Mouse (Mus musculus): Measurements from ENCODE around the gene Gm40193. TPM values are rescaled to one million over a fixed set of nuclear protein-coding genes. Genes with fewer than 3 reads are reported as not detected.
"Not testable (repeated sequence)": the region's sequence is repeated elsewhere in the genome, so short reads cannot be mapped to it uniquely, and the experiment has no call there.

The Gm40193 gene
- polyA plus RNA-seq, 1 experiment = not detected

- no peaks in the 10 kb centered on the region for H3K27me3 ChIP-seq (ENCODE audit: control insufficient read depth, insufficient read depth, low read length, poor library complexity, severe bottlenecking)
- H3K9ac ChIP-seq (ENCODE audit: low read depth, poor library complexity, severe bottlenecking) = no peak overlapping the region
- H3K27ac ChIP-seq (ENCODE audit: insufficient read depth, low read length) = no peak overlapping the region; the same call in 1 of the 2 replicates
- H3K9me3 ChIP-seq (replicated peaks; ENCODE audit: control insufficient read depth, insufficient read depth, low read length, poor library complexity, severe bottlenecking) = no peaks in the 10 kb centered on the region
- peaks cover 8% of the 10 kb centered on the region for H3K4me1 ChIP-seq (ENCODE audit: control insufficient read depth, insufficient read depth, low read length)
- no peaks in the 10 kb centered on the region for H3K36me3 ChIP-seq (ENCODE audit: control insufficient read depth, insufficient read depth, low read length, poor library complexity, severe bottlenecking)
- no peak overlapping the region for H3K4me3 ChIP-seq (ENCODE audit: low read depth, low read length)
- TF ChIP-seq POLR2A (IDR thresholded peaks at IDR 0.05; ENCODE audit: insufficient read depth, low read length) (no peak), CTCF (IDR thresholded peaks at IDR 0.05; ENCODE audit: low read depth, low read length) (no peak), EP300 (IDR thresholded peaks at IDR 0.05; ENCODE audit: insufficient read depth, low read depth, low read length) (no peak)
Measured at GRCm38 (mm10) chr11:70577201-70577600, 44.5 kb upstream of the Gm40193 start.

- H3K36me3 ChIP-seq (ENCODE audit: control insufficient read depth, insufficient read depth, low read length, poor library complexity, severe bottlenecking) = no peaks in the 10 kb centered on the region
- H3K4me3 ChIP-seq (ENCODE audit: low read depth, low read length) = no peak overlapping the region
- no peak overlapping the region for H3K27ac ChIP-seq (ENCODE audit: insufficient read depth, low read length)
- no peaks in the 10 kb centered on the region for H3K27me3 ChIP-seq (ENCODE audit: control insufficient read depth, insufficient read depth, low read length, poor library complexity, severe bottlenecking)
- H3K4me1 ChIP-seq (ENCODE audit: control insufficient read depth, insufficient read depth, low read length) = peaks cover 8% of the 10 kb centered on the region
- TF ChIP-seq CTCF (IDR thresholded peaks at IDR 0.05; ENCODE audit: low read depth, low read length) (no peak), POLR2A (IDR thresholded peaks at IDR 0.05; ENCODE audit: insufficient read depth, low read length) (no peak), EP300 (IDR thresholded peaks at IDR 0.05; ENCODE audit: insufficient read depth, low read depth, low read length) (no peak)
- no peaks in the 10 kb centered on the region for H3K9me3 ChIP-seq (replicated peaks; ENCODE audit: control insufficient read depth, insufficient read depth, low read length, poor library complexity, severe bottlenecking)
- H3K9ac ChIP-seq (ENCODE audit: low read depth, poor library complexity, severe bottlenecking) = no peak overlapping the region
Measured at GRCm38 (mm10) chr11:70573872-70574271, 41.1 kb upstream of the Gm40193 start.

- Histone ChIP-seq H3K27ac (ENCODE audit: insufficient read depth, low read length) (no peak overlapping the region), H3K36me3 (ENCODE audit: control insufficient read depth, insufficient read depth, low read length, poor library complexity, severe bottlenecking) (no peaks in the 10 kb centered on the region), H3K4me1 (ENCODE audit: control insufficient read depth, insufficient read depth, low read length) (peaks cover 6% of the 10 kb centered on the region), H3K27me3 (ENCODE audit: control insufficient read depth, insufficient read depth, low read length, poor library complexity, severe bottlenecking) (no peaks in the 10 kb centered on the region), H3K9me3 (replicated peaks; ENCODE audit: control insufficient read depth, insufficient read depth, low read length, poor library complexity, severe bottlenecking) (no peaks in the 10 kb centered on the region), H3K9ac (ENCODE audit: low read depth, poor library complexity, severe bottlenecking) (no peak overlapping the region), H3K4me3 (ENCODE audit: low read depth, low read length) (no peak overlapping the region)
- TF ChIP-seq EP300 (IDR thresholded peaks at IDR 0.05; ENCODE audit: insufficient read depth, low read depth, low read length) (no peak), POLR2A (IDR thresholded peaks at IDR 0.05; ENCODE audit: insufficient read depth, low read length) (no peak), CTCF (IDR thresholded peaks at IDR 0.05; ENCODE audit: low read depth, low read length) (no peak)
Measured at GRCm38 (mm10) chr11:70572348-70572902, 39.7 kb upstream of the Gm40193 start.

GRCm38 (mm10) chr11:70571641-70572040 lies 38.9 kb upstream of the Gm40193 start:
- Histone ChIP-seq H3K4me1 (ENCODE audit: control insufficient read depth, insufficient read depth, low read length) (peaks cover 2% of the 10 kb centered on the region), H3K27ac (ENCODE audit: insufficient read depth, low read length) (no peak overlapping the region), H3K36me3 (ENCODE audit: control insufficient read depth, insufficient read depth, low read length, poor library complexity, severe bottlenecking) (no peaks in the 10 kb centered on the region), H3K9me3 (replicated peaks; ENCODE audit: control insufficient read depth, insufficient read depth, low read length, poor library complexity, severe bottlenecking) (no peaks in the 10 kb centered on the region), H3K4me3 (ENCODE audit: low read depth, low read length) (no peak overlapping the region), H3K27me3 (ENCODE audit: control insufficient read depth, insufficient read depth, low read length, poor library complexity, severe bottlenecking) (no peaks in the 10 kb centered on the region), H3K9ac (ENCODE audit: low read depth, poor library complexity, severe bottlenecking) (no peak overlapping the region)
- TF ChIP-seq CTCF (IDR thresholded peaks at IDR 0.05; ENCODE audit: low read depth, low read length) = no peak
- TF ChIP-seq EP300 (IDR thresholded peaks at IDR 0.05; ENCODE audit: insufficient read depth, low read depth, low read length) = no peak
- TF ChIP-seq POLR2A (IDR thresholded peaks at IDR 0.05; ENCODE audit: insufficient read depth, low read length) = no peak

- not testable (repeated sequence) for H3K9ac ChIP-seq (ENCODE audit: low read depth, poor library complexity, severe bottlenecking); H3K36me3 ChIP-seq (ENCODE audit: control insufficient read depth, insufficient read depth, low read length, poor library complexity, severe bottlenecking); H3K27me3 ChIP-seq (ENCODE audit: control insufficient read depth, insufficient read depth, low read length, poor library complexity, severe bottlenecking); H3K4me3 ChIP-seq (ENCODE audit: low read depth, low read length); H3K27ac ChIP-seq (ENCODE audit: insufficient read depth, low read length); H3K4me1 ChIP-seq (ENCODE audit: control insufficient read depth, insufficient read depth, low read length); H3K9me3 ChIP-seq (replicated peaks; ENCODE audit: control insufficient read depth, insufficient read depth, low read length, poor library complexity, severe bottlenecking)
Measured at GRCm38 (mm10) chr11:70570614-70571013, 37.9 kb upstream of the Gm40193 start.

- Histone ChIP-seq H3K36me3 (ENCODE audit: control insufficient read depth, insufficient read depth, low read length, poor library complexity, severe bottlenecking) (no peaks in the 10 kb centered on the region), H3K27me3 (ENCODE audit: control insufficient read depth, insufficient read depth, low read length, poor library complexity, severe bottlenecking) (no peaks in the 10 kb centered on the region), H3K4me3 (ENCODE audit: low read depth, low read length) (no peak overlapping the region), H3K9ac (ENCODE audit: low read depth, poor library complexity, severe bottlenecking) (no peak overlapping the region), H3K27ac (ENCODE audit: insufficient read depth, low read length) (no peak overlapping the region), H3K9me3 (replicated peaks; ENCODE audit: control insufficient read depth, insufficient read depth, low read length, poor library complexity, severe bottlenecking) (no peaks in the 10 kb centered on the region), H3K4me1 (ENCODE audit: control insufficient read depth, insufficient read depth, low read length) (no peaks in the 10 kb centered on the region)
- no peak for TF ChIP-seq CTCF (IDR thresholded peaks at IDR 0.05; ENCODE audit: low read depth, low read length)
- TF ChIP-seq POLR2A (IDR thresholded peaks at IDR 0.05; ENCODE audit: insufficient read depth, low read length) = no peak
- no peak for TF ChIP-seq EP300 (IDR thresholded peaks at IDR 0.05; ENCODE audit: insufficient read depth, low read depth, low read length)
Measured at GRCm38 (mm10) chr11:70566586-70566985, 33.8 kb upstream of the Gm40193 start.
